Mouse (Mus musculus) left cerebral cortex, adult 11 months (tissue): Measurements from ENCODE around the gene Ash1l.
"Not testable (repeated sequence)": the region's sequence is repeated elsewhere in the genome, so short reads cannot be mapped to it uniquely, and the experiment has no call there.

Experiments
- DNase-seq: peaks from one replicate; pipeline ENCODE4 v3.0.0; 2022; ENCODE audit warnings: low spot score

Ash1l gene

GRCm38 (mm10) chr3:88963211-88963610, 12.8 kb downstream of the Ash1l start:
- DNase-seq, result not testable (repeated sequence)

GRCm38 (mm10) chr3:88975012-88975411, 24.6 kb downstream of the Ash1l start:
- DNase-seq, result no peak

GRCm38 (mm10) chr3:88981206-88982010, 31.0 kb downstream of the Ash1l start:
- peak; percentile 27 for DNase-seq

GRCm38 (mm10) chr3:88983921-88984381, 33.5 kb downstream of the Ash1l start:
- no peak for DNase-seq

- DNase-seq, result no peak
These were observed 42.4 kb downstream of the Ash1l start for GRCm38 (mm10) chr3:88992793-88993192.

GRCm38 (mm10) chr3:89001536-89001935, 51.1 kb downstream of the Ash1l start:
- DNase-seq, result no peak

- not testable (repeated sequence) for DNase-seq
These were observed 80.5 kb downstream of the Ash1l start for GRCm38 (mm10) chr3:89030896-89031295.

GRCm38 (mm10) chr3:89043359-89043758, 92.9 kb downstream of the Ash1l start:
- DNase-seq, result no peak

GRCm38 (mm10) chr3:89058361-89058760, 107.9 kb downstream of the Ash1l start:
- DNase-seq, result no peak

GRCm38 (mm10) chr3:89058783-89059182, 108.4 kb downstream of the Ash1l start:
- no peak for DNase-seq

GRCm38 (mm10) chr3:89061696-89062095, 111.3 kb downstream of the Ash1l start:
- DNase-seq, result no peak

- no peak for DNase-seq
These were observed 116.8 kb downstream of the Ash1l start for GRCm38 (mm10) chr3:89067265-89067664.

GRCm38 (mm10) chr3:89077383-89077782, 127.0 kb downstream of the Ash1l start:
- DNase-seq, result no peak

GRCm38 (mm10) chr3:89082287-89082686, 131.9 kb downstream of the Ash1l start:
- not testable (repeated sequence) for DNase-seq

GRCm38 (mm10) chr3:89084133-89084532, 133.7 kb downstream of the Ash1l start:
- no peak for DNase-seq

- DNase-seq, result no peak
These were observed 134.3 kb downstream of the Ash1l start for GRCm38 (mm10) chr3:89084654-89085190.

- no peak for DNase-seq
These were observed 137.1 kb downstream of the Ash1l start for GRCm38 (mm10) chr3:89087338-89088110.

GRCm38 (mm10) chr3:89088974-89089373, 138.6 kb downstream of the Ash1l start:
- no peak for DNase-seq

- peak; percentile 82 for DNase-seq
These were observed 139.6 kb downstream of the Ash1l start for GRCm38 (mm10) chr3:89089882-89090591.

GRCm38 (mm10) chr3:89090694-89091655, 140.6 kb downstream of the Ash1l start:
- DNase-seq, result peak; percentile 72
